Mouse (Mus musculus) MEL (cell line): ENCODE measurements around the gene Pcnx3.

Experiments
- CHD2 ChIP-seq: IDR thresholded peaks from 2 replicates; pipeline ENCODE4 v1.6.1; 2011; ENCODE audit warnings: low read length, improper control_type of control experiment
- CTCF ChIP-seq, 3 experiments: IDR thresholded peaks in 2 of 3; conservative IDR thresholded peaks in 1 of 3; 2 replicates each; pipeline ENCODE4 v1.5.1; 2011 to 2012; ENCODE audit warnings: low read length in 3 of 3, low read depth in 2 of 3, mild to moderate bottlenecking in 2 of 3, improper control_type of control experiment in 1 of 3, inconsistent platforms in 1 of 3, mixed read lengths in 1 of 3, moderate library complexity in 1 of 3; ENCODE audit not compliant: control insufficient read depth in 1 of 3, insufficient read depth in 1 of 3, poor library complexity in 1 of 3, severe bottlenecking in 1 of 3
- E2F4 ChIP-seq: IDR thresholded peaks from 2 replicates; pipeline ENCODE4 v1.6.1; 2011; ENCODE audit warnings: low read depth, low read length, improper control_type of control experiment, borderline replicate concordance
- EP300 ChIP-seq, 2 experiments: IDR thresholded peaks; 2 replicates each; pipeline ENCODE4 v1.6.1; 2011; ENCODE audit warnings: improper control_type of control experiment in 2 of 2, low read length in 2 of 2, low read depth in 1 of 2, mild to moderate bottlenecking in 1 of 2
- KAT2A ChIP-seq: conservative IDR thresholded peaks from 2 replicates; pipeline ENCODE4 v1.6.1; 2012; ENCODE audit warnings: low read depth, low read length, improper control_type of control experiment, inconsistent platforms
- MAX ChIP-seq: IDR thresholded peaks from 2 replicates; pipeline ENCODE4 v1.6.1; 2011; ENCODE audit warnings: low read length, improper control_type of control experiment
- MAZ ChIP-seq: IDR thresholded peaks from 2 replicates; pipeline ENCODE4 v1.6.1; 2012; ENCODE audit warnings: low read depth, mild to moderate bottlenecking, inconsistent platforms, low read length, improper control_type of control experiment
- MYB ChIP-seq: IDR thresholded peaks from 2 replicates; pipeline ENCODE4 v1.6.1; 2011; ENCODE audit warnings: mild to moderate bottlenecking, low read depth, low read length, improper control_type of control experiment
- NELFE ChIP-seq: IDR thresholded peaks from 2 replicates; pipeline ENCODE4 v1.6.1; 2011; ENCODE audit warnings: low read depth, low read length, improper control_type of control experiment
- POLR2A ChIP-seq, 2 experiments: IDR thresholded peaks; 2 replicates each; pipeline ENCODE4 v1.6.1; 2011 to 2012; ENCODE audit warnings: low read length in 2 of 2, mild to moderate bottlenecking in 2 of 2, control low read depth in 1 of 2, improper control_type of control experiment in 1 of 2, low read depth in 1 of 2, moderate library complexity in 1 of 2; ENCODE audit not compliant: control insufficient read depth in 1 of 2, insufficient read depth in 1 of 2, poor library complexity in 1 of 2
- TAL1 ChIP-seq: IDR thresholded peaks from 2 replicates; pipeline ENCODE4 v1.6.1; 2012; ENCODE audit warnings: mild to moderate bottlenecking, inconsistent platforms, low read length, moderate library complexity, mixed read lengths
- TCF12 ChIP-seq: IDR thresholded peaks from 2 replicates; pipeline ENCODE4 v1.6.1; 2014; ENCODE audit warnings: low read depth, mild to moderate bottlenecking, inconsistent platforms, low read length, improper control_type of control experiment, moderate library complexity
- USF2 ChIP-seq, 2 experiments: IDR thresholded peaks; 2 replicates each; pipeline ENCODE4 v1.6.1; 2011 to 2012; ENCODE audit warnings: improper control_type of control experiment in 2 of 2, low read length in 2 of 2, borderline replicate concordance in 1 of 2, inconsistent platforms in 1 of 2, low read depth in 1 of 2, mild to moderate bottlenecking in 1 of 2; ENCODE audit not compliant: insufficient read depth in 1 of 2
- ZKSCAN1 ChIP-seq: IDR thresholded peaks from 2 replicates; pipeline ENCODE4 v1.6.1; 2012; ENCODE audit warnings: low read depth, mild to moderate bottlenecking, inconsistent platforms, low read length, improper control_type of control experiment, moderate library complexity

GRCm38 (mm10) chr19:5722848-5723425 is 34.2 kb upstream of the Pcnx3 start:
- TF ChIP-seq CTCF (IDR thresholded peaks at IDR 0.05 in 2 of 3, conservative IDR thresholded peaks at IDR 0.05 in 1 of 3; ENCODE audit: control insufficient read depth in 1 of 3, insufficient read depth in 1 of 3, low read depth in 2 of 3, low read length in 3 of 3, poor library complexity in 1 of 3, severe bottlenecking in 1 of 3) (no peak), TAL1 (peak; percentile 13; the same call in 1 of the 2 replicates), TCF12 (no peak), POLR2A (IDR thresholded peaks at IDR 0.05; ENCODE audit: control insufficient read depth in 1 of 2, insufficient read depth in 1 of 2, low read depth in 1 of 2, low read length in 2 of 2, poor library complexity in 1 of 2) (no peak), EP300 (IDR thresholded peaks at IDR 0.05; ENCODE audit: low read depth in 1 of 2, low read length in 2 of 2) (0 out of 4 replicates have a peak, but pooled peaks of 1 of the 2 experiments have one; percentile 13), E2F4 (no peak), MYB (no peak), NELFE (no peak), MAZ (no peak), ZKSCAN1 (no peak), KAT2A (no peak), CHD2 (no peak), MAX (no peak), USF2 (IDR thresholded peaks at IDR 0.05; ENCODE audit: borderline replicate concordance in 1 of 2, insufficient read depth in 1 of 2, low read depth in 1 of 2, low read length in 2 of 2) (no peak)
